Mouse (Mus musculus): ENCODE data around the gene Tex14.

GRCm38 (mm10) chr11:87462461-87463242, 57.8 kb downstream of the Tex14 start:
- no peak for TF ChIP-seq CTCF (IDR thresholded peaks at IDR 0.05; ENCODE audit: borderline replicate concordance, control insufficient read depth, extremely low read depth, insufficient read depth, low read length, poor library complexity)
- TF ChIP-seq POLR2A (IDR thresholded peaks at IDR 0.05; ENCODE audit: control insufficient read depth, extremely low read depth, insufficient read depth, low read length, poor library complexity) = no peak

Data from thymus, adult 2 months (tissue).